Mouse (Mus musculus) right cerebral cortex, postnatal 25 days (tissue): ENCODE measurements around the gene Sox5.

Experiments
- DNase-seq: peaks from one replicate; pipeline ENCODE4 v3.0.0; 2022

Gene Sox5

GRCm38 (mm10) chr6:144772175-144772918 lies 9.4 kb downstream of the Sox5 start:
- no peak for DNase-seq

GRCm38 (mm10) chr6:144769060-144769459 lies 12.7 kb downstream of the Sox5 start:
- DNase-seq = no peak

GRCm38 (mm10) chr6:144761902-144762301 lies 19.9 kb downstream of the Sox5 start:
- DNase-seq = no peak

GRCm38 (mm10) chr6:144759193-144759592 lies 22.6 kb downstream of the Sox5 start:
- no peak for DNase-seq

- no peak for DNase-seq
These were observed 24.4 kb downstream of the Sox5 start for GRCm38 (mm10) chr6:144757414-144757813.

- no peak for DNase-seq
These were observed 25.3 kb downstream of the Sox5 start for GRCm38 (mm10) chr6:144756444-144756843.

- no peak for DNase-seq
These were observed 26.5 kb downstream of the Sox5 start for GRCm38 (mm10) chr6:144755304-144755703.

GRCm38 (mm10) chr6:144754366-144754765 lies 27.4 kb downstream of the Sox5 start:
- DNase-seq = no peak

- no peak for DNase-seq
These were observed 27.8 kb downstream of the Sox5 start for GRCm38 (mm10) chr6:144753963-144754296.

GRCm38 (mm10) chr6:144753225-144753962 lies 28.4 kb downstream of the Sox5 start:
- peak; percentile 20 for DNase-seq

GRCm38 (mm10) chr6:144751581-144751980 lies 30.2 kb downstream of the Sox5 start:
- no peak for DNase-seq

GRCm38 (mm10) chr6:144750197-144750596 lies 31.6 kb downstream of the Sox5 start:
- no peak for DNase-seq

GRCm38 (mm10) chr6:144746436-144746835 lies 35.3 kb downstream of the Sox5 start:
- DNase-seq = no peak

GRCm38 (mm10) chr6:144742559-144742958 lies 39.2 kb downstream of the Sox5 start:
- DNase-seq = no peak

- DNase-seq = no peak
These were observed 40.6 kb downstream of the Sox5 start for GRCm38 (mm10) chr6:144741080-144741655.

- DNase-seq = no peak
These were observed 41.4 kb downstream of the Sox5 start for GRCm38 (mm10) chr6:144740343-144740742.

- no peak for DNase-seq
These were observed 42.0 kb downstream of the Sox5 start for GRCm38 (mm10) chr6:144739753-144740152.

GRCm38 (mm10) chr6:144737786-144738185 lies 44.0 kb downstream of the Sox5 start:
- DNase-seq = no peak

GRCm38 (mm10) chr6:144731251-144731970 lies 50.4 kb downstream of the Sox5 start:
- no peak for DNase-seq

GRCm38 (mm10) chr6:144723530-144724144 lies 58.1 kb downstream of the Sox5 start:
- DNase-seq = no peak

- no peak for DNase-seq
These were observed 58.8 kb downstream of the Sox5 start for GRCm38 (mm10) chr6:144723024-144723423.

- DNase-seq = no peak
These were observed 60.9 kb downstream of the Sox5 start for GRCm38 (mm10) chr6:144720846-144721245.

- DNase-seq = no peak
These were observed 65.4 kb downstream of the Sox5 start for GRCm38 (mm10) chr6:144716376-144716775.
